Mouse (Mus musculus) embryo, embryonic 11 days (tissue): ENCODE measurements around the gene Syne1.
"Not testable (repeated sequence)": the region's sequence is repeated elsewhere in the genome, so short reads cannot be mapped to it uniquely, and the experiment has no call there.

ENCODE experiments used
- DNase-seq: peaks from one replicate; pipeline ENCODE4 v3.0.0-alpha.2; 2015

Syne1 gene

GRCm38 (mm10) chr10:5514134-5514533, 37.1 kb downstream of the Syne1 start:
- no peak for DNase-seq

- peak; percentile 4 for DNase-seq
Measured at GRCm38 (mm10) chr10:5512285-5512684, 39.0 kb downstream of the Syne1 start.

GRCm38 (mm10) chr10:5511403-5511802, 39.9 kb downstream of the Syne1 start:
- DNase-seq: no peak

GRCm38 (mm10) chr10:5507478-5507877, 43.8 kb downstream of the Syne1 start:
- no peak for DNase-seq

- DNase-seq: no peak
Measured at GRCm38 (mm10) chr10:5504761-5505160, 46.5 kb downstream of the Syne1 start.

GRCm38 (mm10) chr10:5503909-5504308, 47.4 kb downstream of the Syne1 start:
- DNase-seq: no peak

- DNase-seq: not testable (repeated sequence)
Measured at GRCm38 (mm10) chr10:5499684-5500369, 51.5 kb downstream of the Syne1 start.

- DNase-seq: no peak
Measured at GRCm38 (mm10) chr10:5497859-5498258, 53.4 kb downstream of the Syne1 start.

- no peak for DNase-seq
Measured at GRCm38 (mm10) chr10:5491050-5491449, 60.2 kb downstream of the Syne1 start.

- peak; percentile 31 for DNase-seq
Measured at GRCm38 (mm10) chr10:5490029-5490428, 61.3 kb downstream of the Syne1 start.

GRCm38 (mm10) chr10:5488097-5488496, 63.2 kb downstream of the Syne1 start:
- DNase-seq: no peak

GRCm38 (mm10) chr10:5480552-5481550, 70.4 kb downstream of the Syne1 start:
- DNase-seq: no peak

GRCm38 (mm10) chr10:5480097-5480496, 71.2 kb downstream of the Syne1 start:
- DNase-seq: peak; percentile 64

- DNase-seq: no peak
Measured at GRCm38 (mm10) chr10:5468638-5469037, 82.6 kb downstream of the Syne1 start.

- no peak for DNase-seq
Measured at GRCm38 (mm10) chr10:5453830-5454229, 97.5 kb downstream of the Syne1 start.

- no peak for DNase-seq
Measured at GRCm38 (mm10) chr10:5449944-5450343, 101.3 kb downstream of the Syne1 start.

- no peak for DNase-seq
Measured at GRCm38 (mm10) chr10:5447950-5448716, 103.1 kb downstream of the Syne1 start.

- DNase-seq: no peak
Measured at GRCm38 (mm10) chr10:5445313-5445712, 106.0 kb downstream of the Syne1 start.

- no peak for DNase-seq
Measured at GRCm38 (mm10) chr10:5443020-5443419, 108.3 kb downstream of the Syne1 start.

- no peak for DNase-seq
Measured at GRCm38 (mm10) chr10:5439802-5440350, 111.4 kb downstream of the Syne1 start.

GRCm38 (mm10) chr10:5437766-5438165, 113.5 kb downstream of the Syne1 start:
- no peak for DNase-seq

- DNase-seq: no peak
Measured at GRCm38 (mm10) chr10:5423984-5424383, 127.3 kb downstream of the Syne1 start.

GRCm38 (mm10) chr10:5415730-5416129, 135.6 kb downstream of the Syne1 start:
- no peak for DNase-seq
